Mouse (Mus musculus) erythroblast, embryonic 14.5 days (primary cell): ENCODE results near the gene Lrig2.

Source experiments
- GATA1 ChIP-seq: IDR thresholded peaks from 2 replicates; pipeline ENCODE4 v1.6.1; 2012; ENCODE audit warnings: low read length, inconsistent platforms, mixed read lengths
- TAL1 ChIP-seq: IDR thresholded peaks from 3 replicates; pipeline ENCODE4 v1.6.1; 2012; ENCODE audit warnings: low read length, inconsistent platforms, mixed read lengths

DNA sequence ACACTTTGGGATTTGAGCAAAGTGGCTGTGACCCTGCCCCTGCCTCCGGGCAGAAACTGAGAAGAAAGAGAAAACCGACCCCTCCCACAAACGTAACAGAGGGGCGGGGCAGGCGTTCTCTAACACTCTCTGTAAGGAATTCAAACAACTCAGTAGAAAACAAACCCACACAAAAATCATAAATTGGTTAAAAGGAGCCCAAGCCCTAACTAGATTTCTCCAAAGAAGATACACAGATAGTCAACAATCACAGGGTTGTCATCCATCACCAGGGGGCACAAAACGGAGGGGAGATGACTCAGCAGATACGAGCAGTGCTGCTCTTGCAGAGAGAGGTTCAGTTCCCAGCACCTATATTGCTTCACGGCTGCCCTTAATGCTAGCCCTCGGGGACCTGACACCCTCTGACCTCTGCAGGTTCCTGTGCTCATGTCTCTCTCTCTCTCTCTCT is 77.4 kb downstream of the Lrig2 start:
- TF ChIP-seq TAL1 (no peak), GATA1 (no peak)
